Mouse (Mus musculus) megakaryocyte, embryonic 14.5 days (primary cell): ENCODE measurements around the gene Cyp1a2.

ENCODE experiments used
- FLI1 ChIP-seq: IDR thresholded peaks from 2 replicates; pipeline ENCODE4 v1.6.1; 2012; ENCODE audit warnings: low read length, inconsistent platforms, mixed read lengths
- GATA1 ChIP-seq: IDR thresholded peaks from 3 replicates; pipeline ENCODE4 v1.6.1; 2012; ENCODE audit warnings: mixed read lengths, low read length, inconsistent platforms, borderline replicate concordance

DNA sequence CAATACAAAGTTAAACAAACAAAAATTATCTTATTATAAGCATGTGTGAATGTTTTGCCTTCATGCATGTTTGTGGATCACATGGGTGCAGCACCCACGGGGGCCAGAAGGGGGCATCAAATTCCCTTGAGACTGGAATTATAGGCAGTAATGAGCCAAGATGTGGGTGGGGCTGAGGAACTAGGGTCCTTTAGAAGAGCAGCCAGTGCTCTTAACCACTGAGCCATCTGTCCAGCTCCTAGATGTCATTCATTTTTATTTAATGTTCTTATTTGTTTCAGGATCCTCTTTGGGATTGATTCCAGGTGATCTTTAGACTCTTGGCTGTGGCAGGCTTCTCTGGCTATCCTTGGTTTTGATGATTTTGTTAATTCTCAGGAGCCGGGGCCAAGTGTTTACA lies 4.7 kb upstream of the Cyp1a2 start:
- no peak for TF ChIP-seq FLI1
- no peak for TF ChIP-seq GATA1
